Mouse (Mus musculus) urinary bladder, postnatal 10 days (tissue): ENCODE results near the gene Mrnip.
"Not testable (repeated sequence)": the region's sequence is repeated elsewhere in the genome, so short reads cannot be mapped to it uniquely, and the experiment has no call there.

Experiments
- DNase-seq: peaks from one replicate; pipeline ENCODE4 v3.0.0; 2022; ENCODE audit warnings: low spot score

Mrnip gene

GRCm38 (mm10) chr11:50174111-50174729, at the start of gene Mrnip:
TSS of gene Mrnip (plus strand) at chr11:50174444.
- not testable (repeated sequence) for DNase-seq

- no peak for DNase-seq
Observed at GRCm38 (mm10) chr11:50127781-50128180, 46.5 kb upstream of the Mrnip start.

GRCm38 (mm10) chr11:50130811-50131766, 43.2 kb upstream of the Mrnip start, which contains the start of gene Tbc1d9b:
TSS of gene Tbc1d9b (plus strand) at chr11:50131396.
- DNase-seq = peak; percentile 71

GRCm38 (mm10) chr11:50131801-50132201, 42.4 kb upstream of the Mrnip start:
- no peak for DNase-seq

DNA sequence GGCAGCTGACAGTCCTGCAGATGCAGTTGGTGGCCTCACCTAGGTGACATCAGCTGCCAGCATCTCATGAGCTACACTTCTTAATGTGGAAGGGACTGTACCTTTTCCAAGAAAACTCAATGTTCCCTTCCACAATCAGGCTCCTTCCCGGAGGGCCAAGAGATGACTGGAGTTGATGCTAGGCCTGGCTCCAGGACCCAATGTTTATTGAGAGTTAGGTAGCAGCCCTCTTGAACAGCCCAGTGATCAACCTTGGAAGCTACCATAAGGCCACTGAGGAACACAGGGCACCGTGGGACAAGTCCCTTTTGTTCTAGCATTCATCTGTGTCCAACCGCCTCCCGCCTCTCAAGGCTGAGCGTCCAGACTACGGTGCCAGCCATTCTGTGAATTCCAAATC, 42.0 kb upstream of the Mrnip start:
- DNase-seq = no peak

- no peak for DNase-seq
Observed at GRCm38 (mm10) chr11:50134136-50134859, 39.9 kb upstream of the Mrnip start.

GRCm38 (mm10) chr11:50138206-50138822, 35.9 kb upstream of the Mrnip start:
- DNase-seq = no peak

- no peak for DNase-seq
Observed at GRCm38 (mm10) chr11:50139571-50139970, 34.7 kb upstream of the Mrnip start.

- no peak for DNase-seq
Observed at GRCm38 (mm10) chr11:50145529-50145928, 28.7 kb upstream of the Mrnip start.

DNA sequence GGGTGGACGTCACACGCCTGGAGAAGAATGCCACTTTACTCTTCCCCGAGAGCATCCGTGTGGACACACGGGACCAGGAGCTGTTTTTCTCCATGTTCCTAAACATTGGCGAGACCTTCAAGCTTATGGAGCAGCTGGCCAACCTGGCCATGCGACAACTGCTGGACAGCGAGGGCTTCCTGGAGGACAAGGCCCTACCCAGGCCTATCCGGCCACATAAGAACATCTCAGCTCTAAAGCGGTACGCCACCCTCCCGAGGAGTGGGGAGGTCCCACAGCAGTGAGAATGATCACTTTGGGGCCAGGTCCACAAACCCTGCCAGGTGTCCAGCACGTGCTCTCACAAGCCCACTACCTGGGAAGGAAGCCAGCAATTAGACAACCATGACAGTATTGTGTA, 28.1 kb upstream of the Mrnip start:
- no peak for DNase-seq

- DNase-seq = no peak
Observed at GRCm38 (mm10) chr11:50147267-50147957, 26.8 kb upstream of the Mrnip start.

DNA sequence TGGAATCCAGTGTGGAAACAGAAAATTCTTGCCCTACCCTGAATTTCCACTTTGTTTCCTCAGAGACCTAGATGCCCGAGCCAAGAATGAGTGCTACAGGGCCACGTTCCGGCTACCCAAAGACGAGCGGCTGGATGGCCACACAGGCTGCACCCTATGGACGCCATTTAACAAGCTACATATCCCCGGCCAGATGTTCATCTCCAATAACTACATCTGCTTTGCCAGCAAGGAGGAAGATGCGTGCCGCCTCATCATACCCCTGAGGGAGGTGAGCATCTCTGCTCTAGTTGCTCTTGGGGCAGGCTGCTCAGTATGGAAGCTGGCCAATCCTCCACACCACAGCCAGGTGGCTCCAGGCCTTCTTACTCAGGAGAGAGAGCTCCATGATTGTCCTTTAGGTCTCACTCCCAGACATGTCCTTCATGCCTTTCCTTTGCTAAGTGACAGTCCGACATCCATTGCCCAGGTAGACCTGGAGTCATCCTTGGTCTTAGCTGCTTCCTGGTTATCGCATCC, 26.2 kb upstream of the Mrnip start:
- DNase-seq = no peak

- DNase-seq = no peak
Observed at GRCm38 (mm10) chr11:50149200-50149599, 25.0 kb upstream of the Mrnip start.

- no peak for DNase-seq
Observed at GRCm38 (mm10) chr11:50149603-50150150, 24.6 kb upstream of the Mrnip start.

GRCm38 (mm10) chr11:50151374-50151773, 22.9 kb upstream of the Mrnip start:
- no peak for DNase-seq

DNA sequence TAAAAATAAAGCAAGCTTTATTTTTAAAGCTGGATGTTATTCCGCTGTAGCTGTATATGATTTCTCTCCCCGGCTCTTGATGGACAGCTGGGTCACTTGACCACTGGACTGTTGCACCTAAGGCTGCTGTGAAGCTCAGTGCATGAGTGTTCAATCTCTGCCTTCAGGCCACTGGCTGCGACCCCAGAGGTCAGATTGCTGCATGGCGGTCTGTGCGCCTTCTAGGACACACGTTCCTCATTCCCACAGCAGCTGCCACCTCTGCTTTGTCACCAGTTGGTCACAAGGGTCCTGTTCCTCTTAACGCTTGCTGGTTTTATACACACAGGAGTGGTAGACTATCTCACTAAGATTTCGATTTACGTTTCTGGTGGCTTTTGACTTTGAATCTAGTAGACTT, 20.1 kb upstream of the Mrnip start:
- no peak for DNase-seq

DNA sequence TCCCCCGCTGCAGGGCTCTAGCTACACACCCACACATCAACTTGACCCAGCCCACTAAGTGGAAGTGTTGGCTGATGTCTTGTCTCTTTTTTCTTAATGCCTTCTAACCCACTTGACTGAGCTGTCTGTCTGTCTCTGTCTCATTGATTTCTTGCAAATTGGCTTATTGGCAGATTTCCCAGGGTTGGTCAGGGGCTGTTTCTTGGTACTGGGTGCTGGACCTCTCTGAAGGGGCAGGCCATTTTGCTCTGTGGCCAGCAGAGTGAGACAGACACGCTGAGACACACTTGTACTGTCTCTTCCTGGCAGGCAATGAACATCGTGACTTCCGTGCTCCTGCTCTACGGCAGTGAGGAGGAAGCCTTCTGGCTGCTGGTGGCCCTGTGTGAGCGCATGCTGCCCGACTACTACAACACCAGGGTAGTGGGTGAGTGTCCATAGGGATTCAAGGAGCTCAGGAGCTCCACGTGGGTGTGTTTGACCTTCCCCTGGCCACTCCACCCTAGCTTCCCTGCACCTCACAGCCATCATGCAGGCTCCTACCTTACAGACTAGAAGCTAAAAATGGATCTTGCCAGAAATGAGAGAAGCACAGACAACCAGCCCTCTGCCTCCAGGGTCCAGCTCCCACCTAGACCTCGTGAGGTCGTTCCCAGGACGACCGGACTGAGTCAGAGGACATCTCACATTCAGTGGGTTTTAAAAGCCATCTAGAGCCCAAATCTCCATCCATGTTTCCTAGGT, 19.3 kb upstream of the Mrnip start:
- no peak for DNase-seq

GRCm38 (mm10) chr11:50155785-50156184, 18.5 kb upstream of the Mrnip start:
- DNase-seq = no peak

DNA sequence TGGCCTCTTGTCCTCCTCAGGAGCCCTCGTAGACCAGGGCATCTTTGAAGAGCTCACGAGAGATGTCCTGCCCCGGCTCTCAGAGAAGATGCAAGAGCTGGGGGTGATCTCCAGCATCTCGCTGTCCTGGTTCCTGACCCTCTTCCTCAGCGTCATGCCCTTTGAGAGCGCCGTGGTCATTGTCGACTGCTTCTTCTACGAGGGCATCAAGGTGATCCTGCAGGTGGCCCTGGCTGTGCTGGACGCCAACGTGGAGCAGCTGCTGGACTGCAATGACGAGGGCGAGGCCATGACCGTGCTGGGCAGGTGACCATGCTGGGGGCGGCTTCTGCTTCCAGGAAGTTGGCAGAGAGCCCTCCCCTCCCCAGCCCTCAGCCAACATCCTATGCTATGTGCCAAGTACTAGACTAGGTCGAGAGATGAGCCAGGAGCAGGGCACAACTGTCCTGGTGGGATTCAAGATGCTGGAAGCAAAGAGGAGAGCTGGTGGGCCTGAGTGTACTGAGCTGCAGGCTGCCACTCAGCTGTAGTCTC, 17.5 kb upstream of the Mrnip start:
- no peak for DNase-seq

GRCm38 (mm10) chr11:50158346-50158745, 15.9 kb upstream of the Mrnip start:
- no peak for DNase-seq
